Mouse (Mus musculus) naive thymus-derived CD4-positive, alpha-beta T cell, adult 2 months (primary cell): ENCODE data around the gene Vti1a.

ENCODE experiments used
- DNase-seq: peaks from one replicate; pipeline ENCODE4 v3.0.0-alpha.2; 2011; ENCODE audit warnings: low read depth

Vti1a gene

DNA sequence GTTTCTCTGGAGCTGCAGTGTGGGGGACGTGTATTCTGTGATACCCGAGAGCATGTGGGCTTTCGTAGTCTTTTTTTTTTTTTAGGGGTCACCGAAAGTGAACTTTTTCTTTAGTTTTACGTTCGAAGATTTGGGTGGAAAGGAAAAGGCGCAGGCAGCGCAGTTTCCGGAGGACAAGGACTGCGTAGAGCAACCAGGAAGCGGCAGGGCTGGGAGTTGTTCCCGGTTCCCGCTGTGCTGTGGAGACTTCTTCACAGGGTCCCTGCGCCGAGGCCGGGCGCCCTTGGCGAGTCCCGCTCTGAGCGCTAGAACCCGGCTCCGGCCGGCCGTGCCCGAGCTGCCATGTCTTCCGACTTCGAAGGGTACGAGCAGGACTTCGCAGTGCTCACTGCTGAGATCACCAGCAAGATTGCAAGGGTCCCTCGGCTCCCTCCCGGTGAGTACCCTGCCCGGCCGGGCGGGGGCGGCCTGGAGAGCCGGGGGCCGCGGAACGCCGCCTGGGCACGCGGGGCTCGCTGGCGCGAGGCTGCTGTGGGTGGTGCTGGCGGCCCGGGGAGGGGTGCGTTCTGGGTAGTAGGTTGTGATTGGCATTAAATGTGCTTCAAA is at the start of gene Vti1a:
TSS of gene Vti1a (plus strand) at position 187 of the 606 bp plus-strand sequence.
- DNase-seq = peak; percentile 97

DNA sequence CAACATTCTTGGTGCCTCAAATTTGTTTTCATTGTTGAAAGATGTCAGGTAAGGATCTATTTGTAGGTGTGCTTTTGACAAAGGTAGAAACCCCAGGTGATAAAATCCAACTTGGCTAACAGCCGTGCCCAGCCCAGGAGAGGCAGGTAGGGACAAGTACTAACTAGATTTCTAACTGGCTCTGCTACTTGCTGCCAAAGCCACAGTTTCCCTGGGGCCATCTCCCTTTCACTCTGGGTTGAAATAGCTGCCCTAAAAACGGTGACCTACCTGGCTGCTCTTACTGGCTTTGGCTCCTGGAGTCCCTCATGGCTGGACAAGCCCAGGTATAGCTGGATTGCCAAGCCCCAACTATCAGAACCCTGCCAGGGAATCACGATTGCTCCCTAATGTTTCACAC is 49.3 kb upstream of the Vti1a start:
- no peak for DNase-seq

DNA sequence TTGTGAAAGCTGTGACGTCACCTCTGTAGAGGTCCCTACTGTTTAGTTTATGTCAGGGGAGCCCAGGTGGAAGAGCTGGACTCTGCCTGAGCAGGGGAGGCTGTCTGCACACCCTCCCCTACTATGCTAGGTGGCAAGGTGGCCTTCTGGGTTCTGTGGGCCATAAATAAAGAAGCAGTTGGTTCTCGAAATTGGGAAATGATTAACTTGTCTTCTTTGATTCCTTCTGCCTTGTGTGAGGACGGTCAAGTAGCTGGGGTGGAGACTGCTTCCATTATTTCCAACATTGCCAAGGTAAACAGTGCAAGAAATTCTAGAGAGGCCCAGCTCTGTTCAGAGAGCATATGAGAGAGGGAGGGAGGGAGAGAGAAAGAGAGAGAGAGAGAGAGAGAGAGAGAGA is 47.9 kb upstream of the Vti1a start:
- DNase-seq = no peak

DNA sequence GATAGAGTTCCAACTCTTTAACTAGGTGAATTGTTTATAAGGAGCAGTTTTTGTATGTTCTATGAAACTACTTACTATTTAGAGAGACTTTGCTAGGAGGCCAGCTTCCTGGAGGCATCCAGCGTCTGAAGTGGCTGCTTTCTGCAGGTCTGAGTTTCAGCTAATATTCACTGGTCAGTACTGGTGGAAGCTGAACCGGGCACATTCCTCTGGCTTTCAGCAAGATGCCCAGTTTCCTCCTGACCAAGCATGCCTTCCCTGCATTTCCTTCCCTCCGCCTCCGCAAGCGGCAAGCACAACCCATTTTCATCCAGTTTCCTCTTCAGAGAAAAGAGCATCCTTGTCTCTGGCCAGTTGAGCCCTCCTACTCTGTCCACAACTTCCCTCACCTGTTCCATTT is 47.0 kb upstream of the Vti1a start:
- DNase-seq = no peak

DNA sequence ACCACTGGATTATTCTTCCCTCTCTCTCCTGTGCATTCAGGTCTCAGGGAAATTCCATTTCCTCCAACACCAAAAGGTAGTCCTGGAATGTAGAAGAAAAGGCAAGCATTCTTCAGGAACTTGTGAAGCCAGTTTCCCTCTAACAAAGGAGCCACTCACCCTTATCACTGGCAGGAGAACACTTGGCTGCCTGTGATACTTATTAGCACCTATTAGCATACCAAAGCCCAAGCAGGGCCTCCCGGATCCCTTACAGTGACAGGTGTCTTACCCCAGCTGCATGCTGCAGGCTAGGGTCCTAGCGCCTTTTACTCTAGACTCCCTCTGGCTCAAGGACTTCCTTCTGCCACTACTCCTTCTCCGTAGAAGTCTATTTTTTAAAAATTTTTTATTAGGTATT is 44.6 kb upstream of the Vti1a start:
- DNase-seq = no peak

DNA sequence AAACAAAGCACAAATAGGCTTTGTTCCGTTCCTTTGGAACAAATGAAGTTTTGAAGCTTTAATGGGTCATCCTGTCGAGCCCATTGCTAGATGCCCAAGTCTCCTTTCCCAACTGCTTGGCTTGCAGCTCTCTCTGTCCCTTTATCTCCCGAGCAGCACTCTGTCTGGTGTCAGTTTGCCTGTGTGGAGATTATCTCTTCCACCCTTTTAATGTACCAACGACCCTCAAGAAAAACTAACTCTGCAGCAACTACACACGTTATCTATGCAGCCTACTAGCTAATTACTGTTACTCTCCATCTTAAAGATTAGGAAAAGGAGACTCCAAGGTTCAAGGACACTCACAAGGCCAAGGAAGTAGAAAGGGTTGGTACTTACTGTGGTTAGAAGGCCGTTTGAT is 42.8 kb upstream of the Vti1a start:
- DNase-seq = no peak

DNA sequence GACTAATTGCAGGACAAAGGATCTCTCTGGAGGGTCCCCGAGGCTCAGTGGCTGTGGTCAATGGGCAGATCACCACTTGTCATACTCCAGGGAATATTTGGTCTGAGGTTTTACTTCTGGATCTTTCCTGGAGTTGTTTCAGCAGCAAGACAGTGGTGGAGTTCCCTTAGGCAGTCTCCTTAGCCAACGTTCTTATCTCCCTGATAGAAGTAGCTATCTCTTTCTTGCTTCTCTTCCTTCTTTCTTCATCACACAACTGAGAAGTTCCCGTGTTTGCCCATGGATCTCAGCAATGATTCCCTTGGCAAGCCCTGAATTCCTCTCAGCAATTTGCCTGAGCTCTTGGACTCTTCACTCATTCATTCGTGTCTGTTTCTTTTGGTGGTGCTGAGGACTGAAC is 40.0 kb upstream of the Vti1a start:
- DNase-seq = no peak

DNA sequence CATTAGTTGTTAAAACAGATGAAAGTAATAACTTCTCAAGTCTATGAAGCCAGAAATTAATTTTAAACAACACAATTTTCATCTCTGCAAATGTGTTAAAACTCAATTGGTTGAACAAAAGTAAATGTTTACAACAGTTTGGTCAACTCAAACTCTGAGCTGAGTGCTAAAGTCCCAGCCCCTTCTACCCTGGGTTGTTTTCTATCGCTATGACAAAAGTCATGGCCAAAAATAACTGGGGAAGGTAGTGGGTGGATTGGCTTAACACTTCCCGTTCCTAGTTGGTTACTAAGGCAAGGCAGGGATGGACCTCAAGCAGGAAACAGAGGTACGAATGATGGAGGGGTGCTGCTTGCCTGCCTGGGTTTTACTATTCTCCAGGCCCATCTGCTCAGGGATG is 39.3 kb upstream of the Vti1a start:
- DNase-seq = no peak

DNA sequence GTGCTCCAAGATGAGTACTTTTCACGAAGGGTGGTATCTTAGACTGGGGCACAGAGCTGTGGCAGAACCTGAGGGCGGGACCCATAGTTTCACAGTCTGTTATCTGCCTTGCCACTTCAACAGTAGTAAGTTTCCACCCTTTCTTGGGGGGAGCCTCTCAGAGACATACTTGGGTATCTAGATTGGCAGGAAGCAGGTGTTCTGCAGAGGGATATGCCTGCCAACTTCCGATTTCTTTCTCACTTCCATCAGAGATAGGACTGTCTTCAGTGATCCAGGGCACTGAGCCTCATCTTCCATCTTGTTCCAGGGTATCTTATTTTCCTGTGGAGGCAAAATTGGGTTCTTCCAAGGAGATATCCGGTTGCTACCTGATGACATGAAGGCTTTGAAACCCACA is 32.0 kb upstream of the Vti1a start:
- no peak for DNase-seq

DNA sequence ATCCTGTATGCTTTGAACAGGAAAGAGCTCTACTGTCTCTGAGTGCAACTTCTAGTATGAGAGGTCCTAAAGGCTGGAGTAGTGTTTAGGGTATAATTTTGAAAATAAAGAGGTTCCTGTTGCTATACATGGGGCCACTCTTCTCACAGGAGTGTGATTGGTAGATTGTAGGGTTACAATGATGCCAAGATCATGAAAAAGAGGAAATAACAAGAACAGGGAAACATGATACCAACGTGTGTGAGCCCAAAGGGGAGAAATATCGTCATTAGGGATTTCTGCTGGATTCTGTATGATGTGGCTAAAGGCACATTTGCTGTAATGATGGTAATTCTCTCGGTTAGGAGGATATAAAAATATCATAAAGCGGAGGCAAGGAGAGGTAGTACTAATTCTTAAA is 30.1 kb upstream of the Vti1a start:
- no peak for DNase-seq

DNA sequence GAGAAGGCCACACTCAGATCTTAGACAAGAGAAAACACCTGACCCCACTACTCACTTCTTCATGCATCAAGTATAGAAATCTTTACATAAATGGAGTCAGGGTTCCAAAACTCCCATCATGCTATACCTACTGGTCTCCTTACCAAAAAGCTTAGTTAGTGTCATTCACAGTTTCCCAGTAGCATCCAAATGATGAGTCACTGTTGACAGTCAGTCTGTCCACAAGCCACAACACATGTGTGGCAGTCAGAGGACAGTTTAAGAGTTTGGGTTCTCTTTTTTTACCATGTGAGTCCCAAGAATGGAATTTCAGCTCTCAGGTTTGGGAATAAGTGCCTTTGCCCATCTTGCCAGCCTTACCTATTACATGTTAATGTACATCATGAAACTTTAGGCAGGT is 27.1 kb upstream of the Vti1a start:
- no peak for DNase-seq

DNA sequence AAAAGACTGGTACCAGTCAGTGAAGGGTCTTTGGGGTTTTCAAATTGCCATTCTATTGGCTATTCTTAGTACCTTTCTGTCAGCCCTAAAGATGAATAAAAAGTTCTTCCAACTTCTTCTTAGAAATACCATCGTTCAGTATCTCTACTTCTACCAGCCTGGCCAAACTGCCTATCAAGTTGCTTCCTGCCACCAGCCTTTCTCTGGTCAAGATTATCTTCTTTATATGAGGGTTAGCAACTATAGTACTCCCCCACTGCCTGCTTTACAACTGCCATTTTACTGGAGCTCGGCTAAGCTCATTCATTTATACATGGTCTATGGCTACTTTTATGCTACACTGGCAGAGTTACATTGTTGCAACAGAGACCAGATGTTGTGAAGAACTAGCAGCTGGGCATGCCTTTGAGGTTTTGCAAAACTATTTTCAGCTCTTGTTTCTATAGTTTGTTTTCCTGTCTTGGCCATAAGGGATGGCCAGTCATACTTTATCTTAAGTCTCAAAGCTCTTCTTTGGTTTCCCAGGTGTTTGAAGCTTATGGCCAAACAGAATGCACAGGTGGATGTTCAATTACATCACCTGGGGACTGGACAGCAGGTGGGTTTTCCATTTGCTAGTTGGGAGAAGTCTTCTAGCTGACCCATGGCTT is 25.3 kb upstream of the Vti1a start:
- DNase-seq = no peak

DNA sequence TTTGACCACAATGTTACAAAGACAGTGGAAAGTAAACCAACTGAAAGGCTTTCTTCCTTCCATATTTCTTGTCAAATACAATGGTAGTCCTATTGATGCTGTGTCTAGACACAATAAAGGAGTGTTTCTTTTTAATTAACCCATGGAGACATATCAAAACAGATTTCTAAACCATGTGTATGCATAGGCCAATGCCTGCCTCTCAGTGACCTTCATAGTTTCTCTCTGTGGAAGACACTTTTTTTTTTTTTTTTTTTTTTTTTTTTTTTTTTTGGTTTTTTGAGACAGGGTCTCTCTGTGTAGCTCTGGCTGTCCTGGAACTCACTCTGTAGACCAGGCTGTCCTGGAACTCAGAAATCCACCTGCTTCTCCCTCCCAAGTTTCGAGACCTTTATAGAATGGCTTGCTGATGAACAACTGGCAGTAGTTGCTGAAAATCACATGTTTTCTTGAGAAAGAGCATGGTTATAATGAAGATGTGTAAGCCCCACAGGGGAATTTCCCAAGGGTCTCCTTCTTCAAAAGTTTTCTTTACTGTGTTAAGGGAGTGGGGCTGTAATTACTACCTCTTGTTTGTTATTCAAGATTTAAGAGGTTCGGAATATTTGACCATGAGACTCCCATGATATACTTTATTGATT is 23.8 kb upstream of the Vti1a start:
- DNase-seq = no peak

DNA sequence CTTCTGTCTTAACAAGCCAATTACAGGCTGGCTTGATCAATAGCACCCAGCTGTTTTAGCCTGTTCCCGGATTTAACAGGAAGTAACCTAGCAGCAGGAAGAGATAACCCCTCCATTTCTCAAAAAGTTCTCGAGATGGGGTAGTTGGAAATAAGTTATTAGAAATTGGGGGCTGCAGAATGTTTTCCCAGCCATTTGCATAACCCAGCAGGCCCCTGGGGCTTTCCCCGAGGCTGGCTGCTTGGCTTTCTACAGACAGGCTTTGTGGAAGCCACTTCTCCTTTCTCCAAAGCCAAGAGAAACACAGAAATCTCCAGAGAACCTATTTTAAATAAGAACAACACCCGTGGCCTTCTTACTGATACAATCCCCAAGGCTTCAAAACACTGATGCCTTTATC is 22.9 kb upstream of the Vti1a start:
- DNase-seq = no peak

DNA sequence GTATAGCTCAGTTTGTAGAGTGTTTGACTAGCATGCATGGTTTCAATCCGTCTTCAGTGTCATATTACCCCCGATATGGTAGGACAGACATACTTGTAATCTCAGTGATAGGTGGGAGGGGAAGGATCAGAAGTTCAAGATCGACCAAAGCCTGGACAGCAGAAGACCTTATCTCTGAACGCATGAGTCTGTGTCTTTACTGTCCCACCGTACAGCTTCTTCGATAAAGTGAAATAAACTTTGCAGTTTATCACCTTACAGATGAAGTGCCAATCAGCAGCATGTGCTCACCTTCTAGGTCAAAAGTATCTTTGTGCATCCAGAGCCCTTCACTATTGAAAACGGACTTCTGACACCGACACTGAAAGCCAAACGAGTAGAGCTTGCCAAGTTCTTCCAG is 21.0 kb upstream of the Vti1a start:
- no peak for DNase-seq

DNA sequence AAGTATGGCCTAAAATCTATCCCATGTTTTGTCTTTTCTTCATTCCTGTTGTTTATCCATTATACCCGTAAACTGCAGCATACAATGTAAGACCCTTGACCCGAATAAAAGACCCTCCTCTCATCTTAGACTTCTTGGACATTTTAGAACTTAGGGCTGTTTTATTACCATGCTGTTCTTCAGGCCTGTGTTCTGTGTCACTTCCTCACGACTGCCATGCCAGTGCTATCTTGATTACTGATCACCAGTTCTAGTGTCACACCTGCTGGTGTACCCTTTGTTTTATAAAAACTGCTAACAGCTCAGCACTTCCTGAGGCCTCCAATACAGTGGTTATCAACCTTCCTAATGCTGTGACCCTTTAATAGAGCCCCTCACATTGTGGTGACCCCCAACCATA is 20.5 kb upstream of the Vti1a start:
- DNase-seq = no peak

DNA sequence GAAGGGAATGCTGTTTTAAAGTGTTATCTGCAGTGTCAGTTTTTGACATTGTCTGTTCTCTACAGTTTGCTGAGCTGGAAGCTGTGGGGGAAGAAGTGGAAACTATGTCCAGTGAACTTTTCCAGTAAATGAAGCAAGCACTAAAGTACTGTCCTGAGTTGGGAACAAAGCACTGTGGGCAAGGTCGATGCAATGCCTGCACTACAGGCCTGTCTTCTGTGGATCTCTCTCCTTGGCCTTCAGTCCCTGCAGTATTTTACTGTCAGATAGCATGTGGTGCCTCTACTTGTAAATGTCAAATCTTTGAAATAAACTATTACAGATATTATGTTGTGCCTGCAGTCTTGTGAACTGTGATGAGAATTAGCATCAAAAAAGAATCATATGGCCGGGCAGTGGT is 19.8 kb upstream of the Vti1a start:
- no peak for DNase-seq

DNA sequence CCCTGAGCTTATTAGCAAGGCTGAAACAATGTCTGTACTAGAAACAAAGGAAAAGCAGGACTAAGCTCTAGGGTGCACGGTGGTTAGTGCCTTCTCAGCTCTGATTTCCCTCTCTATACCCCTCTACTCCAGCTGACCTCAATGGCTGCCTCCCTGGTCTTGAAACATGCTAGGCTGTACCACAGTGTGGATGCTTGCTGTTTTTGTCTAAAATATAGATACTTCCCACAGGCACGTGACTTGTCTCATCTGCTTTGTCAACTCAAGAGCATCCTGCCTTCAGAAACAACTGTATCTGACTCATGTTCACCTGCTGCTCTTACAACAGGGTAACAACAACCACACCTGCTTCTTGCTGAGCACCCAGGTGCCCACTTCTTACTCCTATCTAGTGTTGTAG is 18.6 kb upstream of the Vti1a start:
- DNase-seq = no peak

DNA sequence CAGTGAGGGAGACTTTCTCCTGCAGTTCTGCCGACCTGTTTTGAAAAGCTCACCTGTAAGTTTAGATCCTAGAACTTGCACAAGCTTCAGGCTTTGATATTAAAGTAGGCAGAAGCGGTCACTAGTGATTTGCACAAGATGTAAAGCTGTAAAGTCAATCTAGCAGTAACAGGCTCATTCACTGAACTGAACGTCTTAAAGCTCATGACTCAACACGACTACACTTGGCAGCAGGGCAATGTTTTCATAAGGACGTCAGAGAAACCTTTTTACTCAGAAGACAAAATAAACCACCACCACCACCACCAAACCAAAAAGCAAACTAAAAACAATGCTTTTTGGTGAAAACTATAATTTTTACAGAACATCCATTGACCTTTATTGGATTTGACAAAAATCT is 18.1 kb upstream of the Vti1a start:
- no peak for DNase-seq

DNA sequence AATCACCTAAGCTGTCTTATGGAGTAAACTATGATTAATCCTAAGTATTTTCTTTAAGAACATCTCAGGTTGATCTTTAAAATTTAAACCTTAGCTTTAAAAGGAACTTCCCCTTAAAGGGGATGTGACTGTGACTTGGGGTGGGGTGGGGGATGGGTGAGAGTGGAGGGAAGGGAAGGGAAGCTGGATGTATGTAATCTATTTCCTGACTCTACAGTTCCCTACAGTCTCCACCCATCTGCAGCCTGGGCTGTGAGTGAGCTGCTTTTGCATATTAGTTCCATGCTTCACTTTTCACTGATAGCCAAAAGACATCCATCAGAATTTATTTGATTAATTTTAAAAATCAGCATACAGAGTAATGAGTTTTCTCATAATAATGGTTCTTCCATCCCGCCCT is 16.7 kb upstream of the Vti1a start:
- DNase-seq = no peak

DNA sequence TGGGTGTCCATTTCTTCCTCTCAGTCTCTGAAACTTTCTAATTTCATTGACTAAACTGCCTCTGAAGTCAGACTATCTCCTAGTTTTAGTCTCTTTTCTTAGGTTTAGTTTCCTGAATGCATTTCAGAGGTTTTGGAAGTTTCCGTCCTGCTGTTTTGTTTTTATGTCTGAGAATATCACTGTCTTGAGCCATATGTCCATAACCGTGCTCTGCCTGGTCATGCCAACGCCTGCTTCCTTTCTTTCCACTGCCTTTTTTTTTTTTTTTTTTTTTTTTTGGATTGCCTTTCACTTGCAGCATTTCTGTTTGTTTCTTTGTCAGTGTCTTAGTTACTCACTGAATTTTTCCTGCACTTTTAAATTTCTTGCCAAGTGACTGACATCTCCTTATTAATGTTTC is 15.6 kb upstream of the Vti1a start:
- DNase-seq = no peak

DNA sequence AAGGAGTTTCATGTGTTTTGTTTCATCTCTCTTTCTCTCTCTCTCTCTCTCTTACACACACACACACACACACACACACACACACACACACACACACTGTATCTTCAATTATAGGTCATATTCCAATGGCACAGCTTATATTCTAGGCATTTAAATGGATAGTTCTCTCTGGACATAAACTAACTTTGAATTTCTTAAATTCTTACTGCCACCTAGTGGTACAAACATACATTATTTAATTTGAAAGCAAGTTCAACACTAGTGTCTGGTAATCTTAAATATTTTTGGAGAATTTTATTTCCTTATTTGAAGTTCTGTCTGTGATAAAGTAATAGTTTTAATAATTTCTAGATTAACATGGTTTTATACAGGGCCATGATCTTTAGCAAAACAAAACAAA is 11.1 kb upstream of the Vti1a start:
- peak; percentile 34 for DNase-seq

DNA sequence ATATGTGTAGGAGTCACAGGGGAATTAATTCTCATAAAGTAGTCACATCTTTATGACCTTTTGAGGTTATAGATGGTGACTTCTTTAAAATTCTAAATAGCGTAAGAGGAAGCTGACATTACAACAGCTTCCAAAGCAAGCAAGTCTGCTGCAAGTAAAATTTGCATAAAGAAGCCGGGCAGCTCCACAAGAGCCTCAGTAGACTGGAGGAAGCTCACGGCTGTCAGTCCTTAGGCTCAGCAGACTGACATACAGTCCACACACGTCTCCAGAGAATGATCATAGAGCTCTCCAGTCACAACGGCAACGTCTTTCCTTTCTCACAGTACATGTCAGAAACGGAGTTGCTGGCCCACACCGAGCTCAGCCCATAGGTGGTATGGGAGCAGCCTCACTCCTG is 4.2 kb upstream of the Vti1a start:
- no peak for DNase-seq

DNA sequence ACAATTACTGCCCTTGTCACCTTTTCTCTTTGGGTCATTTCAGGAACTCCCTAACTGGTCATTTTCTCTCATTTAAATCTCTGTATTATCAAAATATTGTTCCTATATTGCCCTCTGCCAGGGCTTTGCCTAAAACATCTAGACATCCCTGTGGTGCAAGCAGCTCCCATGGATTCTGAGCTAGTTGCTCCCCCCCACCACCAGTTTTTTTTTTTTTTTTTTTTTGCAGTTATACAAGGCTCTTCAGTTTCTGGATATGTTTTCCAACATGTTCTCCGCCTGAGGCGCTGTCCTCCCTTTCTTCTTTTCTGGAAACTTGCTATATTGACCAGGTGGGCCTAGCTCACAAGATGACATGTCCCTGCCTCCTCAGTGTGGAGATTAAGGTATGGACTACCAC is 2.4 kb upstream of the Vti1a start:
- DNase-seq = no peak
